Mouse (Mus musculus) olfactory bulb, adult 2 months (tissue): ENCODE data around the gene Hk2. TPM values are rescaled to one million over a fixed set of nuclear protein-coding genes. Genes with fewer than 3 reads are reported as not detected.

ENCODE experiments used
- H3K27ac ChIP-seq: fragments of 200-500 bp; 2 replicates; pipeline ENCODE4 v1.5.1; 2012; ENCODE audit warnings: low read depth, low read length; ENCODE audit not compliant: insufficient read depth
- H3K4me1 ChIP-seq: fragments of 200-500 bp; 2 replicates; pipeline ENCODE4 v1.6.1; 2012; ENCODE audit warnings: low read length; ENCODE audit not compliant: control insufficient read depth, insufficient read depth
- H3K4me3 ChIP-seq: fragments of 200-500 bp; 2 replicates; pipeline ENCODE4 v1.5.1; 2012; ENCODE audit warnings: mild to moderate bottlenecking, low read depth, low read length, moderate library complexity; ENCODE audit not compliant: insufficient read depth
- CTCF ChIP-seq: fragments of 200-500 bp; IDR thresholded peaks from 2 replicates; pipeline ENCODE4 v1.5.1; 2012; ENCODE audit warnings: low read depth, mild to moderate bottlenecking, low read length, moderate library complexity; ENCODE audit not compliant: insufficient read depth
- POLR2A ChIP-seq: fragments of 200-500 bp; IDR thresholded peaks from 2 replicates; pipeline ENCODE4 v1.6.1; 2012; ENCODE audit warnings: mild to moderate bottlenecking, low read depth, low read length, moderate library complexity; ENCODE audit not compliant: insufficient read depth
- WGBS: fragments of 180-500 bp; shearing (Covaris S2); methylation state at CpG from one replicate; pipeline ENCODE4 v1.1.7; 2018; 5-methylcytosine and 5-hydroxymethylcytosine counted together
- polyA plus RNA-seq: library from polyadenylated mRNA; stranded (reverse); fragments of >200 nt; gene quantifications from 2 replicates; pipeline ENCODE4 v1.2.4, GENCODE M21; 2012; ENCODE audit warnings: low replicate concordance; ENCODE audit not compliant: missing spikeins, insufficient read depth, insufficient read length

The Hk2 gene
- polyA plus RNA-seq, 1 experiment, result not detected

GRCm38 (mm10) chr6:82772451-82773101, 1.7 kb downstream of the Hk2 start:
- H3K4me1 ChIP-seq, result peaks cover 13% of the 10 kb centered on the region
- WGBS, result 18% methylated on average over 19 of the region's 19 CpGs
- no peak overlapping the region for H3K27ac ChIP-seq
- no peak for TF ChIP-seq POLR2A
- TF ChIP-seq CTCF, result no peak
- H3K4me3 ChIP-seq, result peak overlapping the region; percentile 41; the same call in 1 of the 2 replicates

DNA sequence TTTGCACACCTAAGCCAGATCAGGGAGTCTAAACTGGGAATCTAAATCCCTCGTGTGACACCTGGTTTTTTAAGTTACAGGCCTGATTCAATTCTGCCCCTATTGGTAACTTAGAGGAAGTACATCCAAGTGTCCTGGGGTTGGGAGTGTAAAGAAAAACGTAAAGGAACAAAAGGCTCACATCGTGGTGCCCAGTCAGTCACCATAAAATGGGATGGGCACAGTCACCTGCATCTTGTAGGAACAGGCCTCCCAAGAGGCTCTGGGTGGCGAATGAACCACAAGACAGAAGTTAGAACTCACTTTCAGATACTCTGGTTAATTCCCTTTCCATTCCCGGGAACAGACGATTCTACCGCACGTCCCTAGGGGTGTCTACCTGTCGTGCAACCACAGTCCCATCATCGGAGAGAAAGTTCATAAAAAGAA, 2.3 kb downstream of the Hk2 start:
- 27% methylated on average over 10 of the region's 10 CpGs for WGBS
- peaks cover 13% of the 10 kb centered on the region for H3K4me1 ChIP-seq
- no peak overlapping the region for H3K4me3 ChIP-seq
- TF ChIP-seq POLR2A, result no peak
- TF ChIP-seq CTCF, result no peak
- H3K27ac ChIP-seq, result no peak overlapping the region

- WGBS, result 72% methylated on average over 9 of the region's 9 CpGs
- TF ChIP-seq POLR2A, result no peak
- no peak for TF ChIP-seq CTCF
- no peak overlapping the region for H3K4me3 ChIP-seq
Measured at GRCm38 (mm10) chr6:82771059-82771458, 3.2 kb downstream of the Hk2 start.

GRCm38 (mm10) chr6:82770286-82770685, 4.0 kb downstream of the Hk2 start:
- Histone ChIP-seq H3K4me1 (peaks cover 13% of the 10 kb centered on the region), H3K4me3 (no peak overlapping the region), H3K27ac (no peak overlapping the region)
- WGBS, result 88% methylated on average over 3 of the region's 3 CpGs
- TF ChIP-seq CTCF, result no peak
- TF ChIP-seq POLR2A, result no peak

More at GRCm38 (mm10) chr6:82771059-82771458, 3.2 kb downstream of the Hk2 start:
- peaks cover 13% of the 10 kb centered on the region for H3K4me1 ChIP-seq
- no peak overlapping the region for H3K27ac ChIP-seq

- Histone ChIP-seq H3K4me3 (no peak overlapping the region), H3K27ac (no peak overlapping the region), H3K4me1 (peaks cover 13% of the 10 kb centered on the region)
- 55% methylated on average over 5 of the region's 5 CpGs for WGBS
- TF ChIP-seq POLR2A (no peak), CTCF (no peak)
Measured at GRCm38 (mm10) chr6:82769704-82770103, 4.5 kb downstream of the Hk2 start.

GRCm38 (mm10) chr6:82767734-82768586, 6.3 kb downstream of the Hk2 start:
- Histone ChIP-seq H3K4me3 (no peak overlapping the region), H3K27ac (no peak overlapping the region), H3K4me1 (no peaks in the 10 kb centered on the region)
- TF ChIP-seq POLR2A (no peak), CTCF (no peak)
- WGBS, result 96% methylated on average over 12 of the region's 12 CpGs

GRCm38 (mm10) chr6:82766636-82767035, 7.6 kb downstream of the Hk2 start:
- Histone ChIP-seq H3K4me1 (no peaks in the 10 kb centered on the region), H3K27ac (no peak overlapping the region), H3K4me3 (no peak overlapping the region)
- TF ChIP-seq POLR2A (no peak), CTCF (no peak)
- WGBS, result 75% methylated on average over 4 of the region's 4 CpGs

GRCm38 (mm10) chr6:82765261-82765660, 9.0 kb downstream of the Hk2 start:
- TF ChIP-seq POLR2A, result no peak
- TF ChIP-seq CTCF, result no peak
- Histone ChIP-seq H3K4me1 (no peaks in the 10 kb centered on the region), H3K27ac (no peak overlapping the region), H3K4me3 (no peak overlapping the region)
- 98% methylated on average over 2 of the region's 2 CpGs for WGBS

DNA sequence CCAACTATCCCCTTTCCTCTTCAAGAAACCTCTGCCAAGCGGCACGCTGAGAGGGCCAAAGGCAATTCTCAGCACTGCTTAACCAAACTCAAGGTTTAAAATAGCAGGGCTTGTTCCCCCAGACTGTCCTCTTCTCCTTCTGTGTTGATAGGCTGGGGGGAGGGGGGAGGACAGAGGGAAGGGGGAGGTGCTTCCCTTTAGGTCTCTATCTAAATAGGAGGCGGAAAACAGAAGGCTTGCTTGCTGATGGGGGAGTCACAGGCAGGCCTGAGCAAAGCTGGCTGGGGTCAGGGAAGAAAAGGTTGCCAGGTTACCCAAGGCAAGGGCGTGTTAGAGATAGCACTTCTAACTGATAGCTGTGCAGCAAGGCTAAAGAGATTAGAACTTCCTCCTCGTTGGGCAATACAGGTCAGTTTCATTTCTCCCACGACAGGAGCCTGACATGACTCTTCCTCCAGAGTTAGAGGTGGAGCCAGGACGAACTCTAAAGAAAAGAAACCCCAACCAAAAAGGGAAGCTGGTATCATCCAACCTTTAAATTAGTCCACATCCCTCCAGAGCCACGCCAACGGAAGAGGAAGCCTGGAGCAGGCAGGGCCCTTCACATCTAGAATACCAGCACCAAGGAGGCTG, 10.3 kb downstream of the Hk2 start:
- H3K4me3 ChIP-seq, result no peak overlapping the region
- H3K27ac ChIP-seq, result no peak overlapping the region
- TF ChIP-seq POLR2A, result no peak
- no peak for TF ChIP-seq CTCF
- H3K4me1 ChIP-seq, result no peaks in the 10 kb centered on the region
- WGBS, result 53% methylated on average over 9 of the region's 9 CpGs
